Mouse (Mus musculus) intestine, postnatal 0 days (tissue): ENCODE measurements at regions not wholly inside any gene's neighbourhood (a gene's known extent, or its start where the extent isn't known, plus 50 kb on each side); places are given as distances from the start of the nearest gene placed in this dataset.

ENCODE experiments used
- ATAC-seq: fragments of 200-750 bp; cut with Nextera tagmentation; 2 replicates; pipeline ENCODE4 v1.8.0; 2017; ENCODE audit warnings: mild to moderate bottlenecking, moderate TSS enrichment, moderate library complexity
- H3K27ac ChIP-seq: fragments of 300-500 bp; sonication (generic); 2 replicates; pipeline ENCODE4 v1.5.1; 2014; ENCODE audit warnings: mild to moderate bottlenecking, low read depth, low read length, moderate library complexity
- H3K27me3 ChIP-seq: fragments of 300-500 bp; sonication (generic); replicated peaks from 2 replicates; pipeline ENCODE4 v1.6.1; 2014; ENCODE audit warnings: low read length, mixed read lengths; ENCODE audit not compliant: control insufficient read depth, insufficient read depth
- H3K36me3 ChIP-seq: fragments of 300-500 bp; sonication (generic); 2 replicates; pipeline ENCODE4 v1.6.1; 2014; ENCODE audit warnings: mild to moderate bottlenecking, moderate library complexity; ENCODE audit not compliant: control insufficient read depth, insufficient read depth
- H3K4me1 ChIP-seq: fragments of 300-500 bp; sonication (generic); replicated peaks from 2 replicates; pipeline ENCODE4 v1.6.1; 2014; ENCODE audit warnings: antibody characterized with exemption, low read length, mixed read lengths; ENCODE audit not compliant: control insufficient read depth, insufficient read depth
- H3K4me2 ChIP-seq: fragments of 300-500 bp; sonication (generic); replicated peaks from 2 replicates; pipeline ENCODE4 v1.6.1; 2014; ENCODE audit warnings: low read depth, mild to moderate bottlenecking, moderate library complexity
- H3K4me3 ChIP-seq: fragments of 300-500 bp; sonication (generic); 2 replicates; pipeline ENCODE4 v1.5.1; 2014; ENCODE audit warnings: low read depth, low read length
- H3K9ac ChIP-seq: fragments of 300-500 bp; sonication (generic); 2 replicates; pipeline ENCODE4 v1.6.1; 2014; ENCODE audit warnings: mild to moderate bottlenecking, low read depth, low read length
- H3K9me3 ChIP-seq: fragments of 300-500 bp; sonication (generic); 2 replicates; pipeline ENCODE4 v1.6.1; 2016; ENCODE audit warnings: mixed run types; ENCODE audit not compliant: control insufficient read depth
- CTCF ChIP-seq: sonication (generic); IDR thresholded peaks from 2 replicates; pipeline ENCODE4 v1.5.1; 2016; ENCODE audit warnings: low read depth, mild to moderate bottlenecking, control low read depth, antibody characterized with exemption, moderate library complexity
- WGBS: fragments of 180-500 bp; shearing (Covaris S2); extraction: QIAGEN DNeasy Blood & Tissue Kit; methylation state at CpG from one replicate; pipeline ENCODE4 v1.1.7; 2014; 5-methylcytosine and 5-hydroxymethylcytosine counted together

GRCm38 (mm10) chr4:7269047-7269446 is 969.8 kb downstream of the Car8 start:
- Histone ChIP-seq H3K4me1 (no peaks in the 10 kb centered on the region), H3K36me3 (no peaks in the 10 kb centered on the region), H3K4me3 (no peak overlapping the region), H3K27me3 (no peaks in the 10 kb centered on the region), H3K4me2 (no peak overlapping the region), H3K9ac (no peak overlapping the region), H3K9me3 (no peaks in the 10 kb centered on the region), H3K27ac (no peak overlapping the region)
- no peak for ATAC-seq
- WGBS: 76% methylated on average over 4 of the region's 4 CpGs
- no peak for TF ChIP-seq CTCF

- no peak overlapping the region for H3K4me3 ChIP-seq
- 74% methylated on average over 2 of the region's 2 CpGs for WGBS
- H3K9ac ChIP-seq: no peak overlapping the region
- H3K4me2 ChIP-seq: no peak overlapping the region
- H3K4me1 ChIP-seq: no peaks in the 10 kb centered on the region
- no peaks in the 10 kb centered on the region for H3K27me3 ChIP-seq
- no peak overlapping the region for H3K27ac ChIP-seq
- TF ChIP-seq CTCF: no peak
- H3K36me3 ChIP-seq: no peaks in the 10 kb centered on the region
- ATAC-seq: no peak
- H3K9me3 ChIP-seq: no peaks in the 10 kb centered on the region
These were observed 982.4 kb downstream of the Car8 start for GRCm38 (mm10) chr4:7256486-7256885.

GRCm38 (mm10) chr4:7253616-7254015 is 985.2 kb downstream of the Car8 start:
- ATAC-seq: no peak
- TF ChIP-seq CTCF: no peak
- no peaks in the 10 kb centered on the region for H3K27me3 ChIP-seq
- no peaks in the 10 kb centered on the region for H3K4me1 ChIP-seq
- no peak overlapping the region for H3K4me2 ChIP-seq
- H3K36me3 ChIP-seq: no peaks in the 10 kb centered on the region
- H3K27ac ChIP-seq: no peak overlapping the region
- H3K4me3 ChIP-seq: no peak overlapping the region
- 80% methylated on average over 2 of the region's 2 CpGs for WGBS
- no peaks in the 10 kb centered on the region for H3K9me3 ChIP-seq
- H3K9ac ChIP-seq: no peak overlapping the region

GRCm38 (mm10) chr4:7251641-7252040 is 987.2 kb downstream of the Car8 start:
- WGBS: 83% methylated on average over 2 of the region's 2 CpGs
- H3K27ac ChIP-seq: no peak overlapping the region
- H3K9me3 ChIP-seq: no peaks in the 10 kb centered on the region
- no peak overlapping the region for H3K4me2 ChIP-seq
- no peak overlapping the region for H3K4me3 ChIP-seq
- no peak overlapping the region for H3K9ac ChIP-seq
- TF ChIP-seq CTCF: no peak
- H3K27me3 ChIP-seq: no peaks in the 10 kb centered on the region
- no peaks in the 10 kb centered on the region for H3K4me1 ChIP-seq
- ATAC-seq: no peak
- H3K36me3 ChIP-seq: no peaks in the 10 kb centered on the region

- Histone ChIP-seq H3K4me3 (no peak overlapping the region), H3K4me1 (no peaks in the 10 kb centered on the region), H3K36me3 (no peaks in the 10 kb centered on the region), H3K9me3 (no peaks in the 10 kb centered on the region), H3K4me2 (no peak overlapping the region), H3K27me3 (no peaks in the 10 kb centered on the region), H3K9ac (no peak overlapping the region), H3K27ac (no peak overlapping the region)
- no peak for ATAC-seq
- WGBS: 91% methylated on average over 4 of the region's 4 CpGs
- TF ChIP-seq CTCF: no peak
These were observed 991.0 kb downstream of the Car8 start for GRCm38 (mm10) chr4:7247816-7248215.

GRCm38 (mm10) chr4:7247244-7247643 is 991.6 kb downstream of the Car8 start:
- no peak overlapping the region for H3K4me3 ChIP-seq
- H3K4me2 ChIP-seq: no peak overlapping the region
- ATAC-seq: no peak
- H3K27ac ChIP-seq: no peak overlapping the region
- 75% methylated on average over 4 of the region's 4 CpGs for WGBS
- no peaks in the 10 kb centered on the region for H3K36me3 ChIP-seq
- no peak overlapping the region for H3K9ac ChIP-seq
- TF ChIP-seq CTCF: no peak
- H3K27me3 ChIP-seq: no peaks in the 10 kb centered on the region
- no peaks in the 10 kb centered on the region for H3K4me1 ChIP-seq
- no peaks in the 10 kb centered on the region for H3K9me3 ChIP-seq

- 91% methylated on average over 4 of the region's 4 CpGs for WGBS
- TF ChIP-seq CTCF: no peak
- Histone ChIP-seq H3K9ac (no peak overlapping the region), H3K4me1 (no peaks in the 10 kb centered on the region), H3K27me3 (no peaks in the 10 kb centered on the region), H3K36me3 (no peaks in the 10 kb centered on the region), H3K4me2 (no peak overlapping the region), H3K27ac (no peak overlapping the region), H3K9me3 (no peaks in the 10 kb centered on the region), H3K4me3 (no peak overlapping the region)
- ATAC-seq: no peak
These were observed 992.0 kb downstream of the Car8 start for GRCm38 (mm10) chr4:7246828-7247227.
